Mouse (Mus musculus): ENCODE data around the gene Sema7a. TPM values are rescaled to one million over a fixed set of nuclear protein-coding genes. Genes with fewer than 3 reads are reported as not detected.
A peak's percentile ranks its signal among the peaks of the same experiment; 100 is the strongest.

Gene Sema7a
- polyA plus RNA-seq, 1 experiment = 76.6 TPM

GRCm38 (mm10) chr9:57958615-57959014 lies 18.7 kb downstream of the Sema7a start:
- DNase-seq (ENCODE audit: extremely low spot score in 1 of 2, low spot score in 1 of 2) = no peak

GRCm38 (mm10) chr9:57959399-57959798 lies 19.5 kb downstream of the Sema7a start:
- DNase-seq (ENCODE audit: extremely low spot score in 1 of 2, low spot score in 1 of 2) = no peak

GRCm38 (mm10) chr9:57959886-57960866 lies 20.3 kb downstream of the Sema7a start:
- DNase-seq (ENCODE audit: extremely low spot score in 1 of 2, low spot score in 1 of 2) = no peak

GRCm38 (mm10) chr9:57961226-57961625 lies 21.3 kb downstream of the Sema7a start:
- DNase-seq (ENCODE audit: extremely low spot score in 1 of 2, low spot score in 1 of 2) = no peak

- no peak for DNase-seq (ENCODE audit: extremely low spot score in 1 of 2, low spot score in 1 of 2)
Measured at GRCm38 (mm10) chr9:57961863-57962778, 22.2 kb downstream of the Sema7a start.

- DNase-seq (ENCODE audit: extremely low spot score in 1 of 2, low spot score in 1 of 2) = no peak
Measured at GRCm38 (mm10) chr9:57963249-57963997, 23.5 kb downstream of the Sema7a start.

- no peak for DNase-seq (ENCODE audit: extremely low spot score in 1 of 2, low spot score in 1 of 2)
Measured at GRCm38 (mm10) chr9:57963998-57964395, 24.1 kb downstream of the Sema7a start.

- DNase-seq (ENCODE audit: extremely low spot score in 1 of 2, low spot score in 1 of 2) = no peak
Measured at GRCm38 (mm10) chr9:57964528-57965250, 24.8 kb downstream of the Sema7a start.

GRCm38 (mm10) chr9:57965281-57966185 lies 25.6 kb downstream of the Sema7a start:
- DNase-seq (ENCODE audit: extremely low spot score in 1 of 2, low spot score in 1 of 2) = no peak

GRCm38 (mm10) chr9:57967237-57967960 lies 27.5 kb downstream of the Sema7a start:
- DNase-seq (ENCODE audit: extremely low spot score in 1 of 2, low spot score in 1 of 2) = peak; percentile 55 to 79

GRCm38 (mm10) chr9:57968166-57968771 lies 28.4 kb downstream of the Sema7a start:
- DNase-seq (ENCODE audit: extremely low spot score in 1 of 2, low spot score in 1 of 2) = no peak

GRCm38 (mm10) chr9:57968783-57969542 lies 29.1 kb downstream of the Sema7a start:
- no peak for DNase-seq (ENCODE audit: extremely low spot score in 1 of 2, low spot score in 1 of 2)

- DNase-seq (ENCODE audit: extremely low spot score in 1 of 2, low spot score in 1 of 2) = no peak
Measured at GRCm38 (mm10) chr9:57969736-57970495, 30.0 kb downstream of the Sema7a start.

- DNase-seq (ENCODE audit: extremely low spot score in 1 of 2, low spot score in 1 of 2) = no peak
Measured at GRCm38 (mm10) chr9:57971413-57971812, 31.5 kb downstream of the Sema7a start.

- no peak for DNase-seq (ENCODE audit: extremely low spot score in 1 of 2, low spot score in 1 of 2)
Measured at GRCm38 (mm10) chr9:57972141-57972591, 32.3 kb downstream of the Sema7a start.

GRCm38 (mm10) chr9:57972776-57973439 lies 33.0 kb downstream of the Sema7a start:
- DNase-seq (ENCODE audit: extremely low spot score in 1 of 2, low spot score in 1 of 2) = no peak
